Mouse (Mus musculus) layer of hippocampus, postnatal 25 days (tissue): ENCODE measurements around the gene Coro6. TPM values are rescaled to one million over a fixed set of nuclear protein-coding genes. Genes with fewer than 3 reads are reported as not detected.

Experiments
- DNase-seq, 2 experiments: peaks; one replicate each; pipeline ENCODE4 v3.0.0; 2022; ENCODE audit warnings: mixed read lengths in 2 of 2, low spot score in 1 of 2; ENCODE audit errors: extremely low spot score in 1 of 2
- total RNA-seq, 2 experiments: library from RNA; stranded (reverse); gene quantifications; 2 replicates each; pipeline ENCODE4 v1.2.3; 2021

Coro6 gene
- total RNA-seq, 2 experiments from 2014 or later, result 10.1 to 16.6 TPM

DNA sequence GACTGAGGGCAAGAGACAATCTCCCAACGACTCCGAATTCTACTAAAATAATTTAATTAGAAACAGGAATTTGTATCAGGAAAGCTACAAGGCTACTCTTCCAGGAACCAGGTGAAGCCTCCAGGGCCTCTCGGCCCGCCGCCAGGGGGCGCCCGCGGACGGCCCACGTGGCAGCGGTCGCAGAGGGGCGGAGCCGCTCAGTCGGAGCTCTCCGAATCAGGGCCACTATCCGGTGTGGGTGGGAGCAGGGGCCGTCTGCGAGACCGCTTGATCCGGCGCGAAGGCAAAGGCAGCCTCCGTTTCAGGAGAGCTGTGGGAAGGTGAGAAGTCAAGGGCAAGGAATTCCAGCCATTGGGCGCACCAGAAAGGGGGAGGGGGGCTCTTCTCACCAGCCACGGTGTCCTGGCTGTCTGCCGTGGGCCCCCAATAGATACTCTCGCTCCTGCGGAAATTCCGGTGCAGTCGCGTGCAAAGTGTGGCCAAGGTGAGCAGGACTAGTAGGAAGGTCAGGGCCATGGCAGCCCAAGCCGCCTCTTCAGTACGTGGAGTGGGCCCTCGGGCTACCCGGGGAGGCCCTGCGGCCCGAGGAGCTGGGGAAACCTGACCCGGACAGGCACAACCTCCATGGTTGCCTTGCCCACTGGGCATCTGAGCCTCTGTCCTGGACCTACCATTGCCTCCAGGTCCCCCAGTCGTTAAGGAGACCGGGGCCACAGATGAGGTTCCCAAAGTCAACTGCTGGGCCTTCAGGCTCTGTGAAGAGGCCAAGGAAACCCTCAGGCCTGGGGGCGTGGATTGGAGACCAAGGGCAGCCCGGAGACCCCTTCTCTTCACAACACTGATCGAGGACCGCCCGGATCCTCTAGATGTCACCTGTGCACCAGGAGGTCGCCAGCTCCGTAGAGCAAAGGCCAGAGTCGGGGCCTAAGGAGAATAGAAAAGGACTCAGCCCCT lies 46.1 kb downstream of the Coro6 start:
- DNase-seq, result peak in 1 of 2 experiments; percentile 82

DNA sequence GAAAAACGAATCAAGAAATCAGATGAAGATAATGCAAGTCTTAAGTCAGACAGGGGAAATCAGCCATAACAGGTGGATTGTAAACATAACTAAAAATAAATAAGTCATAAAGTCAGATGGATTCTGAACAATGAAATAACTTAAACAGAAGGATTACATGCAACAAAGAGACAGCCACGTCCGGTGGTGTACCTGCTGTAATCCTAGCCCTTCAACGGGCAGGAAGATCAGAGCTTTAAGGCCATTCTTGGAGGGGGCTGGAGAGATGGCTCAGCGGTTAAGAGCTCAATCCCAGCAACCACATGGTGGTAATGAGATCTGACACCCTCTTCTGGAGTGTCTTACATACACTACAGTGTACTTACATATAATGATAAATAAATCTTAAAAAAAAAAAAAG lies 49.1 kb downstream of the Coro6 start:
- no peak for DNase-seq

GRCm38 (mm10) chr11:77512891-77513810 lies 50.9 kb downstream of the Coro6 start:
- peak; percentile 55 to 63 for DNase-seq

DNA sequence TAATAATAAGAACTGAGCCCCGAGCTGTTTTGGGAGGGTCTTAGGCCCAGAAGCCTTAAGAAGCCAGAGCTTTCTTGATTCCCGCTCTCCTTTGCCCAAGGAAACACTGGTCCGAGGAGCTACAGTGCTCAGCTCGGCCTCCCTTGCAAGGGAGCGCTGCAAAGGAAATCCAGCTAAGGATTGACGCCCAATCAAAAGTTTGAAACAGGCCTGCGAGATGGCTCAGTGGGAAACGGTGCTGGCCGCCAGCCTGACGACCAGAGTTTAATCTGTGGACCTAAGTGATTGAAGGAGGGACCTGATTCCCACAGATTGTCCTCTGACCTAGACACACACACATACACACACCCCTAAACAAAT lies 51.6 kb downstream of the Coro6 start:
- DNase-seq, result no peak

- DNase-seq, result no peak
Measured at GRCm38 (mm10) chr11:77514281-77514831, 52.1 kb downstream of the Coro6 start.

GRCm38 (mm10) chr11:77514832-77515636 lies 52.8 kb downstream of the Coro6 start, which contains the start of gene Abhd15:
Gene Abhd15, plus strand, starts transcription at chr11:77515121.
- DNase-seq, result peak in 1 of 2 experiments; percentile 55

DNA sequence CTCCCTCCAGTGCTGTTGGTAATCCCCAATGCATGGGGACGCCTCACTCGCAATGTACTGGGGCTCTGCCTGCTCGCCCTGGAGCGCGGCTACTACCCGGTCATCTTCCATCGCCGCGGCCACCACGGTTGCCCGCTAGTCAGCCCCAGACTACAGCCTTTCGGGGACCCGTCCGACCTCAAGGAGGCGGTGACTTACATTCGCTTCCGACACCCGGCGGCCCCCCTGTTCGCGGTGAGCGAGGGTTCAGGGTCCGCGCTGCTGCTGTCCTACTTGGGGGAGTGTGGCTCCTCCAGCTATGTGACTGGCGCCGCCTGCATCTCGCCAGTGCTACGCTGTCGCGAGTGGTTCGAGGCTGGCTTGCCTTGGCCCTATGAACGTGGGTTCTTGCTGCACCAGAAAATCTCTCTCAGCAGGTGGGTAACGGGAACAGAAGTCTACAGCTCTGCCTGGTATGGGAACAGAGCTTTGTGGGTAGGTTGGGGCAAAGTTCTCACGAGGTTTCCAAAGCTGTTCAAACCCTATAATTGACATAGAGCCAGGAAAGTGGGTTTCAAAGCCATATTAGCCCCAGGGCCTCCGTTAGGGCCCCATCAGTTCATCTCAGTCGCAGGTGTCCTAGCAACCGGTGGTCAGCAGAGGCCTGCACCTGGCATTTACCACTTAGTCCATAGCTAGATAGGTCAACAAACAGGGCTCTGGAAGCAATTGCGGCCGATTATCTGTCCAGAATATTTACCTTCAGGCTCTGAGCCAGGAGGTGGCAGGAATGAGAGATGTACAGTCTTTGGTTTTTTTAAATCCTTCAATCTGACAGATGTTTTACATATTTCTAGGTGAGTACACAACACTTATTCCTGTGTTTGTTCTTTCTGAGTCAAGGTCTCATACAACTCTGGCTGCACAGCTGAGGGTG lies 53.7 kb downstream of the Coro6 start, which contains the start of gene Trp53i13:
Gene Trp53i13, minus strand, starts transcription at position 344 of the 916 bp plus-strand sequence.
- DNase-seq, result no peak

- DNase-seq, result no peak
Measured at GRCm38 (mm10) chr11:77516553-77517425, 54.6 kb downstream of the Coro6 start.

GRCm38 (mm10) chr11:77518051-77518798 lies 56.0 kb downstream of the Coro6 start:
- no peak for DNase-seq

DNA sequence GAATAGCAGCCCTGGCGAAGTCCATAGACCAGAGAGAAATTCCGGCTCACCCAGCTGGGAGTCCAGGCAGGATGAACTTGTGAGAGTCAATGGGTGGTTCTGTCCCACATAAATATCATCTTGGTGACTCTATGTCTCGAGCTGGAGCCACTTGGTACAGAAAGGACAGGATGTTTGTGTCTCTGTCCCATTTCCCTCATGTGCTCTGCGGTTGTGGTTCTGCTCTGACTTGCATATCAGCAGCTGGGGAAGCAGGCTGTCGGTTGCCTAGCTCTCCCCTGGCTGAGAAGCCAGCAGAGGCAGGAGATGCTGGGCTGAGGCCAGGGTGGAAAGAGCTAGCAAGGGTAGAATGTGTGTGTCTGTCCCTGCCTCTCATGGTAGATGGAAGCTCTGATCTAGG lies 56.8 kb downstream of the Coro6 start, which contains the start of gene Gm10392:
Gene Gm10392, minus strand, starts transcription at position 156 of the 400 bp plus-strand sequence.
- DNase-seq, result no peak

Other genes starting within 250 kb of the Coro6 start
- 10 to 100 TPM; 31.9 to 37.5 TPM for gene Ssh2, start 246.1 kb upstream of the Coro6 start, total RNA-seq
- gene Ankrd13b, start 27.3 kb downstream of the Coro6 start, total RNA-seq, result 10 to 100 TPM; 87.3 to 93.8 TPM
- 100 to 1,000 TPM; 272 to 274 TPM for gene Git1, start 31.2 kb downstream of the Coro6 start, total RNA-seq
- gene Abhd15, start 52.7 kb downstream of the Coro6 start, total RNA-seq, result 1 to 10 TPM; 1.4 to 1.6 TPM
- gene Trp53i13, start 53.6 kb downstream of the Coro6 start, total RNA-seq, result 1 to 10 TPM; 4.9 to 6.2 TPM
- gene Gm10392, start 56.8 kb downstream of the Coro6 start, total RNA-seq, result not detected
- gene Taok1, start 145.4 kb downstream of the Coro6 start, total RNA-seq, result 100 to 1,000 TPM; 110 to 114 TPM
- gene Nufip2, start 223.7 kb downstream of the Coro6 start, total RNA-seq, result 10 to 100 TPM; 70.6 to 76.5 TPM